Mouse (Mus musculus): Measurements from ENCODE around the gene Gtf3c4.

Gtf3c4 gene

GRCm38 (mm10) chr2:28799575-28799974, 40.6 kb downstream of the Gtf3c4 start:
- DNase-seq (ENCODE audit: low read depth), result no peak

- no peak for DNase-seq (ENCODE audit: low read depth)
Measured at GRCm38 (mm10) chr2:28798390-28798789, 41.8 kb downstream of the Gtf3c4 start.

- no peak for DNase-seq (ENCODE audit: low read depth)
Measured at GRCm38 (mm10) chr2:28797490-28798106, 42.6 kb downstream of the Gtf3c4 start.

- DNase-seq (ENCODE audit: low read depth), result no peak
Measured at GRCm38 (mm10) chr2:28796298-28796697, 43.9 kb downstream of the Gtf3c4 start.

- DNase-seq (ENCODE audit: low read depth), result no peak
Measured at GRCm38 (mm10) chr2:28794623-28795022, 45.5 kb downstream of the Gtf3c4 start.

GRCm38 (mm10) chr2:28792931-28793610, 47.1 kb downstream of the Gtf3c4 start:
- DNase-seq (ENCODE audit: low read depth), result no peak

GRCm38 (mm10) chr2:28787067-28787619, 53.0 kb downstream of the Gtf3c4 start:
- no peak for DNase-seq (ENCODE audit: low read depth)

- DNase-seq (ENCODE audit: low read depth), result no peak
Measured at GRCm38 (mm10) chr2:28786355-28787066, 53.6 kb downstream of the Gtf3c4 start.

- DNase-seq (ENCODE audit: low read depth), result no peak
Measured at GRCm38 (mm10) chr2:28781310-28781709, 58.9 kb downstream of the Gtf3c4 start.

GRCm38 (mm10) chr2:28780001-28780782, 60.0 kb downstream of the Gtf3c4 start:
- DNase-seq (ENCODE audit: low read depth), result no peak

- no peak for DNase-seq (ENCODE audit: low read depth)
Measured at GRCm38 (mm10) chr2:28776728-28777127, 63.4 kb downstream of the Gtf3c4 start.

GRCm38 (mm10) chr2:28774073-28774472, 66.1 kb downstream of the Gtf3c4 start:
- no peak for DNase-seq (ENCODE audit: low read depth)
